17 mouse cellular contexts compared by ENCODE assay signal in genomic region chr19:29496786-29497557, GRCm38 (mm10). TPM values are rescaled to one million over a fixed set of nuclear protein-coding genes. Genes with fewer than 3 reads are reported as not detected.
DNase-seq lines count a peak whose midpoint lies in the region; ATAC-seq and TF ChIP-seq lines count a peak whose summit lies in the region.
"Had no signal": no experiment of that assay in that cellular context is flagged by ENCODE, and none has a peak within 500 bp of the region (broad histone marks: within the 10 kb centered on the region; RNA-seq: fewer than 3 reads in every experiment).

No protein-coding gene starts in this region.

- ATAC-seq in intestine, postnatal 0 days = no peak
- ATAC-seq in liver, postnatal 0 days = peak; percentile 70
- no peak for ATAC-seq in monocyte, adult 5-6 weeks (replicated peaks; ENCODE audit: insufficient number of reproducible peaks, low FRiP score, low TSS enrichment, poor library complexity, severe bottlenecking)

- DNase-seq in kidney, adult 11 months = peak; percentile 52
- no peak for DNase-seq in kidney, postnatal 14 days
- DNase-seq in MEL (ENCODE audit: low read depth, low spot score) = peak; percentile 52
- DNase-seq in liver, postnatal 0 days = peak; percentile 40
- no peak for DNase-seq in layer of hippocampus, adult 8-10 months (ENCODE audit: low spot score in 2 of 2)
- DNase-seq: cerebellum, adult 8-10 months; gastrocnemius, postnatal 36 days; heart, postnatal 36 days; lung, postnatal 10 days; thymus, postnatal 4 days had no signal

- 0 out of 6 replicates have a peak, but pooled peaks of 1 of the 3 experiments have one; percentile 12 for TF ChIP-seq CTCF in MEL (IDR thresholded peaks at IDR 0.05 in 2 of 3, conservative IDR thresholded peaks at IDR 0.05 in 1 of 3; ENCODE audit: control insufficient read depth in 1 of 3, insufficient read depth in 1 of 3, low read depth in 2 of 3, low read length in 3 of 3, poor library complexity in 1 of 3, severe bottlenecking in 1 of 3)
- no peak for TF ChIP-seq CTCF in intestine, postnatal 0 days (IDR thresholded peaks at IDR 0.05; ENCODE audit: low read depth)
- TF ChIP-seq CTCF in liver, postnatal 0 days (IDR thresholded peaks at IDR 0.05; ENCODE audit: low read depth) = no peak

- peak overlapping the region; percentile 11 to 18 for H3K4me3 ChIP-seq in MEL (ENCODE audit: control insufficient read depth in 1 of 2, insufficient read depth in 1 of 2, low read depth in 2 of 2, low read length in 2 of 2)
- H3K4me3 ChIP-seq in intestine, postnatal 0 days (ENCODE audit: low read depth, low read length) = no peak overlapping the region
- no peak overlapping the region for H3K4me3 ChIP-seq in liver, postnatal 0 days (ENCODE audit: low read depth, low read length)
- H3K4me3 ChIP-seq: forebrain, embryonic 10.5 days; heart, embryonic 12.5 days; limb, embryonic 12.5 days; myocyte had no signal

- 52% methylated on average over 7 of the region's 7 CpGs for WGBS in intestine, postnatal 0 days
- 40% methylated on average over 7 of the region's 7 CpGs for WGBS in liver, postnatal 0 days (ENCODE audit: insufficient replicate concordance)

- no peaks in the 10 kb centered on the region for H3K79me2 ChIP-seq in MEL (ENCODE audit: control insufficient read depth, insufficient read depth, low read length, poor library complexity)

- no peaks in the 10 kb centered on the region for H3K9me3 ChIP-seq in MEL (replicated peaks; ENCODE audit: insufficient read depth, low read length)
- no peaks in the 10 kb centered on the region for H3K9me3 ChIP-seq in intestine, postnatal 0 days (ENCODE audit: control insufficient read depth)
- H3K9me3 ChIP-seq in liver, postnatal 0 days (ENCODE audit: low read length) = no peaks in the 10 kb centered on the region
- H3K9me3 ChIP-seq: forebrain, embryonic 10.5 days; G1E; heart, embryonic 12.5 days; limb, embryonic 12.5 days had no signal

- peak overlapping the region; percentile 45 for H3K9ac ChIP-seq in MEL (ENCODE audit: control insufficient read depth, low read depth, low read length, poor library complexity, severe bottlenecking)
- H3K9ac ChIP-seq in intestine, postnatal 0 days (ENCODE audit: low read depth, low read length) = no peak overlapping the region
- no peak overlapping the region for H3K9ac ChIP-seq in liver, postnatal 0 days (replicated peaks)
- H3K9ac ChIP-seq: heart, embryonic 12.5 days; limb, embryonic 12.5 days had no signal

- no peak for TF ChIP-seq EP300 in MEL (IDR thresholded peaks at IDR 0.05; ENCODE audit: low read depth in 1 of 2, low read length in 2 of 2)
- no peak for TF ChIP-seq EP300 in liver, postnatal 0 days (IDR thresholded peaks at IDR 0.05; ENCODE audit: low read depth)

- H3K4me2 ChIP-seq in intestine, postnatal 0 days (replicated peaks; ENCODE audit: low read depth) = no peak overlapping the region
- no peak overlapping the region for H3K4me2 ChIP-seq in liver, postnatal 0 days (ENCODE audit: low read depth, low read length)
- H3K4me2 ChIP-seq: heart, embryonic 12.5 days; limb, embryonic 12.5 days had no signal

- H3K36me3 ChIP-seq in MEL (ENCODE audit: control insufficient read depth in 1 of 2, insufficient read depth in 2 of 2, low read length in 2 of 2) = peaks cover 0 to 27% of the 10 kb centered on the region in 2 experiments; a peak in 2 of 4 replicates
- no peaks in the 10 kb centered on the region for H3K36me3 ChIP-seq in intestine, postnatal 0 days (ENCODE audit: control insufficient read depth, insufficient read depth)
- no peaks in the 10 kb centered on the region for H3K36me3 ChIP-seq in liver, postnatal 0 days (replicated peaks; ENCODE audit: insufficient read depth, low read length)
- H3K36me3 ChIP-seq: forebrain, embryonic 10.5 days; G1E; heart, embryonic 12.5 days; limb, embryonic 12.5 days had no signal

- H3K4me1 ChIP-seq in MEL (ENCODE audit: control insufficient read depth in 1 of 2, insufficient read depth in 2 of 2, low read length in 2 of 2) = peaks cover 17 to 24% of the 10 kb centered on the region in 2 experiments
- H3K4me1 ChIP-seq in intestine, postnatal 0 days (replicated peaks; ENCODE audit: control insufficient read depth, insufficient read depth, low read length) = no peaks in the 10 kb centered on the region
- peaks cover 37% of the 10 kb centered on the region for H3K4me1 ChIP-seq in liver, postnatal 0 days (ENCODE audit: insufficient read depth)
- H3K4me1 ChIP-seq: limb, embryonic 12.5 days had no signal

- no peak for TF ChIP-seq RAD21 in MEL (IDR thresholded peaks at IDR 0.05; ENCODE audit: low read depth, low read length)

- no peaks in the 10 kb centered on the region for H3K27me3 ChIP-seq in MEL (ENCODE audit: control insufficient read depth in 1 of 2, insufficient read depth in 2 of 2, low read length in 2 of 2)
- no peaks in the 10 kb centered on the region for H3K27me3 ChIP-seq in intestine, postnatal 0 days (replicated peaks; ENCODE audit: control insufficient read depth, insufficient read depth, low read length)
- H3K27me3 ChIP-seq in liver, postnatal 0 days (ENCODE audit: insufficient read depth, low read length) = no peaks in the 10 kb centered on the region
- H3K27me3 ChIP-seq: heart, embryonic 12.5 days; limb, embryonic 12.5 days had no signal

- peak overlapping the region; percentile 53 for H3K27ac ChIP-seq in MEL (ENCODE audit: control insufficient read depth, low read depth, low read length)
- H3K27ac ChIP-seq in intestine, postnatal 0 days (ENCODE audit: low read depth, low read length) = 0 out of 2 replicates have a peak overlapping the region, but pooled peaks have one; percentile 1
- H3K27ac ChIP-seq in liver, postnatal 0 days (ENCODE audit: low read depth) = peak overlapping the region; percentile 65
- H3K27ac ChIP-seq: forebrain, embryonic 10.5 days; limb, embryonic 12.5 days had no signal

- no peak for TF ChIP-seq POLR2A in MEL (IDR thresholded peaks at IDR 0.05; ENCODE audit: control insufficient read depth in 1 of 2, insufficient read depth in 1 of 2, low read depth in 1 of 2, low read length in 2 of 2, poor library complexity in 1 of 2)

TF ChIP-seq in MEL, 35 proteins besides CTCF, POLR2A, EP300 and RAD21:
- TF ChIP-seq RCOR1 (IDR thresholded peaks at IDR 0.05; ENCODE audit: low read depth, low read length) (no peak), SIN3A (IDR thresholded peaks at IDR 0.05; ENCODE audit: low read length) (no peak), BHLHE40 (IDR thresholded peaks at IDR 0.05; ENCODE audit: borderline replicate concordance, low read depth, low read length) (no peak), POLR2AphosphoS2 (IDR thresholded peaks at IDR 0.05; ENCODE audit: low read length) (no peak), ELF1 (IDR thresholded peaks at IDR 0.05; ENCODE audit: low read depth, low read length) (no peak), NRF1 (IDR thresholded peaks at IDR 0.05; ENCODE audit: insufficient read depth, low read depth, low read length, poor library complexity, severe bottlenecking) (no peak), CHD2 (IDR thresholded peaks at IDR 0.05; ENCODE audit: low read length) (no peak), MAX (IDR thresholded peaks at IDR 0.05; ENCODE audit: low read length) (no peak), MXI1 (IDR thresholded peaks at IDR 0.05; ENCODE audit: low read depth, low read length) (no peak), POLR2AphosphoS5 (IDR thresholded peaks at IDR 0.05; ENCODE audit: borderline replicate concordance, low read depth, low read length) (no peak), JUND (IDR thresholded peaks at IDR 0.05; ENCODE audit: low read depth, low read length) (no peak), SMC3 (IDR thresholded peaks at IDR 0.05; ENCODE audit: low read depth, low read length) (no peak), HCFC1 (IDR thresholded peaks at IDR 0.05; ENCODE audit: low read depth, low read length) (no peak), TBP (IDR thresholded peaks at IDR 0.05; ENCODE audit: low read depth, low read length) (no peak)

RNA-seq across cellular contexts. Expression of gene Ric1, which starts 25.1 kb away (rescaled TPM):
- total RNA-seq in MEL (2012; rRNA removed) = 41.0 and 43.8 TPM in 2 replicates
- polyA plus RNA-seq in MEL (2012; ENCODE audit: insufficient read depth in 1 of 2, insufficient read length in 2 of 2, low read depth in 1 of 2, low replicate concordance in 2 of 2, missing spikeins in 1 of 2) = 10 to 100 TPM; 54.2 to 77.2 TPM
- 10.2 and 12.0 TPM in 2 replicates for polyA plus RNA-seq in intestine, postnatal 0 days (2015; fragmentation: Nextera tagmentation; extraction: Ambion mirVana)
- polyA plus RNA-seq in liver, postnatal 0 days (2015; fragmentation: Nextera tagmentation; extraction: Ambion mirVana) = 7.8 and 7.9 TPM in 2 replicates
- 58.8 to 70.8 TPM (median 64.9 TPM) in 3 replicates for total RNA-seq in monocyte, adult 5-6 weeks (2017)
- 10 to 100 TPM; 35.9 to 48.6 (median 44.7) TPM for total RNA-seq in layer of hippocampus, adult 8-10 months (2022)

Comparison
In these comparisons a context has a peak if more than half of its experiments do, and no peak if none do; other contexts are left out.
1. DNase-seq: peak in kidney, adult 11 months (single experiment), MEL (single experiment) and liver, postnatal 0 days (single experiment); none in kidney, postnatal 14 days (single experiment) and layer of hippocampus, adult 8-10 months (0 of 2).
2. H3K27ac ChIP-seq: peak in every context shown above with its lines; median percentile 65 in liver, postnatal 0 days; 53 in MEL; 1 in intestine, postnatal 0 days.
3. H3K4me3 ChIP-seq: peak in MEL (2 of 2); none in intestine, postnatal 0 days (single experiment) and liver, postnatal 0 days (single experiment).